Mouse (Mus musculus) macrophage (primary cell): ENCODE measurements around the gene Adgrl2. TPM values are rescaled to one million over a fixed set of nuclear protein-coding genes. Genes with fewer than 3 reads are reported as not detected.

ENCODE experiments used
- H3K27ac ChIP-seq: fragments of 350-480 bp; formaldehyde crosslinking; 2 replicates; pipeline ENCODE4 v1.9.0; 2021
- H3K36me3 ChIP-seq: fragments of 350-480 bp; formaldehyde crosslinking; 2 replicates; pipeline ENCODE4 v1.9.0; 2021; ENCODE audit errors: inconsistent target
- H3K4me3 ChIP-seq: fragments of 350-480 bp; formaldehyde crosslinking; 2 replicates; pipeline ENCODE4 v1.9.0; 2021; ENCODE audit errors: inconsistent target
- H3K79me2 ChIP-seq: fragments of 350-480 bp; formaldehyde crosslinking; 2 replicates; pipeline ENCODE4 v1.9.0; 2021; ENCODE audit errors: inconsistent target
- WGBS: methylation state at CpG from one replicate; pipeline ENCODE4 v1.1.7; 2026; ENCODE audit warnings: inconsistent platforms; ENCODE audit not compliant: missing documents; 5-methylcytosine and 5-hydroxymethylcytosine counted together
- polyA plus RNA-seq: library from polyadenylated mRNA; stranded (reverse); fragments of 250-400 nt; gene quantifications from 3 replicates; pipeline ENCODE4 v1.2.4, GENCODE M21; 2018; ENCODE audit warnings: inconsistent platforms

The Adgrl2 gene
- polyA plus RNA-seq, 1 experiment from 2014 or later = 26.0 TPM

DNA sequence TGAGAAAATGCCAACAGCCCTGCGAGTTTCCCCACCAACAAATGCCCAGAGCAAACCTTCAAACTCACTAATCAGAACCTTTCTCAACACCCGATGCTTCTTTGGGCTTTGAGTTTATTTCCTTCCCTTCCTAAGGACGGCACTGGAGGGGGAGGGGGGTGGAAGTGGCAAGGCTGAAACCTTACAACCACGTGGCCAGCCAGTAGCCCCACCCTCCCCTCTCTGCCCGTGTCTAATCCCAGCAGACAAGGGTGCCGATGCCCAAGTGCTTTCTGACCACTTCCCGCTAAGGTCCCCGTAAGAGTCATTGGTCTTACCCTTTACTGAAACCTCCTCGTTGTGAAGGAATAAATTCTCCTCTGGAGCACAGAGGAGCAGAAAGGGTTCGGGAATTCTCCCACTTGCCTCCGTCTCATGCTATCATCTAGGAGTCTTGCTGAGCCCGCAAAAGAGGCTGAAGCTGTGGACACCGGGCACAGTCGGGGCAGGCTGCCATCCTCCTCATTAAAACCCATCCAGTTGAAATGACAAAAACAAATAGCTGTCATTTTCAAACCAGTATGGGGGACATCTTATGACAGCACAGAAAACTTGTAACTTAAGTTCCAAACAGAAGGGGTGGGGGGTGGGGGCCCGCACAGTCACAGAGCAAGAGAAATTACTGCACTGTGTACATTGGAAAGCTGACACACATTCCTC, 30.9 kb downstream of the Adgrl2 start:
- WGBS = 18% methylated on average over 15 of the region's 15 CpGs
- Histone ChIP-seq H3K36me3 (no peaks in the 10 kb centered on the region), H3K4me3 (peak overlapping the region; percentile 32), H3K27ac (peak overlapping the region; percentile 73), H3K79me2 (peaks cover 30% of the 10 kb centered on the region; the same call in 1 of the 2 replicates)

DNA sequence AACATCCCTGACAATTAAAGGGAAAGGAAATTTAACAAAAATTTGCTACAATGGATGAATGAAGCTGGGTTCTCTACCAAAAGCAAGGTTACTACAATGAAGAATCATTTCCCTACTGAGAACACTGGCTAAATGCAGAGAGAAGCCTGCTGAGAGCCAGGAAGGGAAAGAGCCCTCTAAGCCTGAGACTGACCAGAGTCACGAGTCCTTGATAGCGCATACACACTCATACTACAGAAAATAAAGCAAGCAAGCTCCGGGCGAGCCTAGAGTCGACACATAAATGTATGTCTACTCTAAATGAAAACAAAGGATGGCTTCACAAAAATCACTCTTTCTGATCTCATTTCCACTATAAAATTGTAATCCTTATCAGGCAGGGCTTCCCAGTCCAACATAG, 31.6 kb downstream of the Adgrl2 start:
- peaks cover 25% of the 10 kb centered on the region; the same call in 1 of the 2 replicates for H3K79me2 ChIP-seq
- H3K36me3 ChIP-seq = no peaks in the 10 kb centered on the region
- peak overlapping the region; percentile 73 for H3K27ac ChIP-seq
- H3K4me3 ChIP-seq = peak overlapping the region; percentile 32
- WGBS = 83% methylated on average over 4 of the region's 5 CpGs

DNA sequence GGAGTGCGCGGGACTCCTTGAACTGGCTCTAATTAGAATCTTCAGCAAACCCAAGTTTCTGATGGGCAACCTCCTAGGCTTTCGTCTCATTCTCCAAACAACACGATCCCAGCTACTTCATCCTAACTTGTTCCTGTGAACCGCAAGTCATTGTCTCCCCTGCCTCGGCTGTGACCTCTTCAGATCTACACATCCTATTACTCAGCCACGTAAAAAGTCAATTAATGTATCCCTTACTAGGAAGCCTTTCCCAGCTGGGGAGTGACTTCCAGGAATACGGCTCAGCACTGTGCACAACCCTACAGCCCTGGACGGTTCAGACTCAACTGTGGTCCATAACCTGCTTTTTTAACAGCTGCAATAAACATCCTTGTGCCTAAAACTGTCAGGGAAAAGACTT, 32.2 kb downstream of the Adgrl2 start:
- H3K79me2 ChIP-seq = peaks cover 25% of the 10 kb centered on the region; the same call in 1 of the 2 replicates
- H3K4me3 ChIP-seq = no peak overlapping the region
- H3K36me3 ChIP-seq = no peaks in the 10 kb centered on the region
- H3K27ac ChIP-seq = no peak overlapping the region
- whole genome bisulfite sequencing = 97% methylated on average over 9 of the region's 9 CpGs

DNA sequence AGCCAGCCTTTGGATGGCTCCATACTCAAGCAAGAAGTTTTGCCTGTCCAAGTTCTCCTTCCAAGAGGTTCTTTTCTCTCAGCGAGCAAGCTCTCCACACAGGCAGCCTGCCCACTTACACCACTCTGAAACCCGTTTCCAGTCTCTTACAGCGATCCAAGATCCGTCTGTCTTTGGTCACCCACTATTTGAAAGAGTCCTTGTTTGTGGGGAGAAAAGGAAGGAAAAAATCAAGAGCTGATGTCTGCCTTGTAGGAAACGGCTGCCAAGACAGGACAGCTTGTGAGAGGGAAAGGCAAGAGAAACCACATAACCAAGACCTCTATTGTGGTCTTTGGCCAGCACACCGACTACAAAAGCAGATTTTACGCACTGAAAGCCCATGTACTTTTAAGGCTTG, 33.5 kb downstream of the Adgrl2 start:
- WGBS = 37% methylated on average over 7 of the region's 7 CpGs
- H3K79me2 ChIP-seq = peaks cover 25% of the 10 kb centered on the region; the same call in 1 of the 2 replicates
- no peaks in the 10 kb centered on the region for H3K36me3 ChIP-seq
- H3K4me3 ChIP-seq = no peak overlapping the region
- no peak overlapping the region for H3K27ac ChIP-seq

DNA sequence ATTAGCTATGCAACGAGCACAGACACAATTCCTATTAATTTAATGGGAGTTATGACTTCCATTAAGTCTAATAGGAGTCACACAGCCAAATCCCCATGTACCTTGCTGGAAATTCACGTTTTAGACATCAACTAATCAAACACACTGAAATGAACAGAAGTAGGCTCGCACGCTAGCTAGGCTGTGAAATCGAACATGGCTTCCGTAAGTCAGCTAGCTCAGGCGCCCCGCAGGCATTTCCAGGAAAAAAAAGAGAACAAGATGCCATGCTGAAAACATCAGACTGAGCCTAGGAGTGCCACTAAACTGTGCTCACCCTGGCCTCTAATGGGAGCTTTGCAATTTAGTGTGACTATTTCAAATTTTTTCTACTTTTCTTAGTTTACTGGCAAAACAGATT, 40.6 kb downstream of the Adgrl2 start:
- H3K4me3 ChIP-seq = no peak overlapping the region
- no peaks in the 10 kb centered on the region for H3K79me2 ChIP-seq
- H3K27ac ChIP-seq = no peak overlapping the region
- no peaks in the 10 kb centered on the region for H3K36me3 ChIP-seq
- 96% methylated on average over 8 of the region's 8 CpGs for WGBS

DNA sequence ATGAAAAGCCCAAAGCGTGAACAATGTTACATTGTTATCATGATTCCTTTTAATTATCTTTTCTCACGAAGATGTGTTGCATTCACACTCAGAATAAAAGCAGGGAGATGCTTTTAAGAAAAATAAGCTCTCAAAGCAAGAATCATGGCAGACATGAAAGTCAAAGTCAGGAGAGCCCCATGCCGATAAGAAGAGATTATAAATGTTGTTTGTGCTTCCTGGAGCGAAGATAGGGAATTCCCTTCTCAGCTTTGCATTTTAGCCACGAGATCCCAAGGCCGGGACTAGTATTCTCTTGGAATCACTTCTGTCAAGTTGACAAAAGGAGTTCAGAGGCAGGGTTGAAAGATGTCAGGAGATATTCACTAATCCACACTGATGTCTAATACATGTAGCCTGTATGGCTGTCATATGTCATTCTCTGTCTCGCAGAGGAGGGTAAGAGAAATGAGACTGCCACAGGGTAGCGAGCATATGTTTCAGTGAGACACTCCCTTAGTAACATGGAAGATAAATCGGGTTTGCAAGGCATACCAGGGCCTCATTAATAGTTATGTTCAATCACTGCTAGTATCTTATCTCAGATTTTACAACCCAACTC, 42.5 kb downstream of the Adgrl2 start:
- Histone ChIP-seq H3K36me3 (no peaks in the 10 kb centered on the region), H3K79me2 (no peaks in the 10 kb centered on the region), H3K27ac (no peak overlapping the region), H3K4me3 (no peak overlapping the region)
- 97% methylated on average over 9 of the region's 9 CpGs for WGBS

DNA sequence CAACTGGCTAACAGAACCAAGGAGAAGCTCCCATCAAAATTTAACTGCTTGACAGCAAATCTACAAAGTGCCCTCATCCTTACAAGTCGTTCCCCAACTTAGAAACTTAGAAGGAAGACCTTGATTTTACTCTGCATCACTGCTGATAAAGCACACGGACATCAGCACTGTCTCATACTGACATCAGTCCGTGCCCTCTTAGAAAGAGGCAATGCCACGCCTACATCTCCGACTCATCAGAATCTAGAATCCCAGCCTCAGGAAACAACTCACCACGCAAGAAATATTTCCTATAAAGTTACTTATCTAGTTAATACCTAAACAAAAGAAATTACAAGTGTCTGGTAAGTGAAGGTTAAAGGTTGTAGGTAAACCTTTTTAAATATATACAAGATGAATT, 43.1 kb downstream of the Adgrl2 start:
- 91% methylated on average over 6 of the region's 6 CpGs for WGBS
- no peak overlapping the region for H3K27ac ChIP-seq
- H3K79me2 ChIP-seq = no peaks in the 10 kb centered on the region
- no peak overlapping the region for H3K4me3 ChIP-seq
- H3K36me3 ChIP-seq = no peaks in the 10 kb centered on the region

DNA sequence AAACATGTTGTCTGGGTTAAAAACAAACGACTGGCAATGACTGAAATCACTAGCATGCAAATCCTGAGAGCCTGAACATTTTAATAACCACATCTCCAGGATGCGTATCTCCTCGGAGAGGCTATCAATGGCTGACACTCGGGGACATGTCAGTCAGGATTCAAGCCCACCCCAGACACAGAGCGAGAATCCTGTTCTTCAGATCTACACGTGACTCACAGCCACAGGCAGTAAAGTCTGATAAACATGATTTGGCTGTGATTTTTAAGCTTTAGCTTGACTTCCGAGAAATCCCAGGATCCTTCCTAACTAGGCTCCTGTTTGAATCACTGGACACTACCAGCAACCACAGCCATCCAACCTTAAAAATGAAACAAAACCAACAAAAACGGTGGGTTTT, 44.8 kb downstream of the Adgrl2 start:
- no peaks in the 10 kb centered on the region for H3K36me3 ChIP-seq
- H3K79me2 ChIP-seq = no peaks in the 10 kb centered on the region
- H3K27ac ChIP-seq = no peak overlapping the region
- H3K4me3 ChIP-seq = no peak overlapping the region
- 92% methylated on average over 8 of the region's 8 CpGs for WGBS

DNA sequence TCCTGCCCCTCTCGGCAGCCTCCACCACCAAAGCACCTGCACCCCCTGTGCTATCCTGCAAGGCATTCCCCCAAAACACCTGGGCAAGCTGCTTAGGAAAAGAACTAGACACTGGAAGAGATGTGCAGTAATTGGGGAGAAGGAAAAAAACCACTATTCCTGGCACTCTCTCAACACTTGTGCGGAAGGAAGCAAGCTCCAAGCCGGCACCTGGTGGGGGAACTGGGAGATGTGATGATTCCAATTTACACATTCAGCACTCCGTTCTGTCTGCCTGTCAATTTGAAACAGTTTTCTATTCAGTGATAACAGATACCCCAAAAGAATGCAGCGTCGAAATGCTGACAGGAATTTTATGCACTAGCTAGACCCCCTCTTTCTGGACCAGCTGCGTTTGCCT, 50.9 kb downstream of the Adgrl2 start:
- H3K36me3 ChIP-seq = no peaks in the 10 kb centered on the region
- WGBS = 89% methylated on average over 7 of the region's 7 CpGs
- no peak overlapping the region for H3K4me3 ChIP-seq
- H3K79me2 ChIP-seq = peaks cover 6% of the 10 kb centered on the region; the same call in 1 of the 2 replicates
- H3K27ac ChIP-seq = no peak overlapping the region

DNA sequence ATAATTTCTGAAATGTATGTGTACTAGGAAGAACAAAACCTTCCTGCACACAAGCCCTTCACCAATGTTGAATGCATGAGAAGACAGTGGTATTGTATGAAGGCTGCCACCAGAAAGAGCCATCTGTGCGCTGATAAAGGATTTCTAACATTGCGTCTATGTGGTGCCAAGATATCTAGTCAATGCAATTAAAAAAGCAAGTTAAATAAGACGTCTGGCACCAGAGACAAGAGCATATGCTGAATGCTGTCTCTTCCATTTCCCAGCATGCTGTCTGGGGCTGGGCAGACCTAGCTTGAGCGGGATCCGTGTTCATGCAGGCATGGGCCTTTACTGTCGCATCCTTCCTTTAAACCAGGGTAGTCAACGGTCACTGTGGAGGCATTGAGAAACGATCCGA, 55.3 kb downstream of the Adgrl2 start:
- no peaks in the 10 kb centered on the region for H3K36me3 ChIP-seq
- H3K4me3 ChIP-seq = no peak overlapping the region
- 95% methylated on average over 7 of the region's 9 CpGs for WGBS
- H3K79me2 ChIP-seq = peaks cover 16% of the 10 kb centered on the region; the same call in 1 of the 2 replicates
- H3K27ac ChIP-seq = no peak overlapping the region

DNA sequence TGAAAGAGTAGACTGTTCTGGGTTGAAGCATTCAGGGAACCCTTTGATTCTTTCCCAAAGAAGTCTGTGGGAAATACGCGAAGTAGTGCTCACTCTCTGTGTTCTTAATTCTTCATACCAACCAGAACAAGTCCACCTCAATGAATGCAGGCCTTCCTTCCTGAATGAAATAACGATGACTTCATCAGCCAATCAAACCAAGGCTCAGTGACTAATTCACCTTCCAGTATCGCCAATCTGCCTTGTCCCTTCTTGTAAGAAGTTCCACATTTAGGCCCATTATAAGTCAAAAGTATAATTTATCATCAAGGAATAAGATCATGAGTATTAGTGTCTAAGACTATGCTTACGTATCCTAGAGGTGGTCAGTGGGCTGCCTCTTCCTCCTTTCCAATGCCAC, 56.1 kb downstream of the Adgrl2 start:
- 79% methylated on average over 4 of the region's 5 CpGs for WGBS

DNA sequence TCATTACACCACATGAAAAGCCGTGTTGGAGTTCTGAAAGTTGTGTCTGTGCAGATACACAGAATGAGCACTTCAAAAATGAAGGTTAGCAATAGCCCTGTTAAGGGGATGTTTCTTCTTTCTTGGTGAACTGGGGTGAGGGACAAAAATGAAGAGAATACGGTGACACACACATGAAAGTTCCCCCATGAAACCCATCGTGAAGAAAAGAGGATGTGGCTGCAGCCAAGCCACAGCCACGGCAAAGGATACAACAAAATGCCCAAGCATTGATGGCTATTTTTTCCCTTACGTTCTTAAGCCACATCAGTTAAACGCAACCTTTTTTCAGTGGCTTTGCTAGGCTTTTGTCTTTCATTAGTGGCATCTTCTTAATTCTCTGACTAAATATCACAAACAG, 57.2 kb downstream of the Adgrl2 start:
- WGBS = 2% methylated on average over 6 of the region's 6 CpGs

More for the DNA sequence above, 56.1 kb downstream of the Adgrl2 start:
- H3K4me3 ChIP-seq = no peak overlapping the region
- peaks cover 12% of the 10 kb centered on the region; the same call in 1 of the 2 replicates for H3K79me2 ChIP-seq
- no peaks in the 10 kb centered on the region for H3K36me3 ChIP-seq
- peak overlapping the region; percentile 29; the same call in 1 of the 2 replicates for H3K27ac ChIP-seq

DNA sequence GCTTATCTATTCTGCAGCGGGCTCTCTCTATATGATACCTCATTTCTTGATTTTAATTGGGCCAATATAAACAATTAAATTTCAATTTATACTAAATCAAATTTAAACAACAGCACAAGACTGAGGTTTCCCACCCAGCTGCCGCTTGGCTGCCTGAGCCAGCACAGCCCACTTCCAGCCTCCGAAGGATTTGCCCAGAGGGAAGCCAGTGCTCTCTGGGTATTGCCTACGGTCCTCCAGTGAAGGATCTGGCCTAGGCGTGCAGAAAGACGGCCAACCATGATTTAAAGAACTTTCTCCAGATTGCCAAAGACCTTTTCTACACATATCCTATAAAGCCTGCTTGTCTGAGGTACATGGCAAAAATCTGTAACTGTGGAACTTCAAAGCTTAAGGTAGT, 59.4 kb downstream of the Adgrl2 start:
- 97% methylated on average over 6 of the region's 6 CpGs for WGBS
- Histone ChIP-seq H3K4me3 (no peak overlapping the region), H3K79me2 (peaks cover 10% of the 10 kb centered on the region; the same call in 1 of the 2 replicates), H3K27ac (no peak overlapping the region), H3K36me3 (no peaks in the 10 kb centered on the region)

More for the DNA sequence above, 57.2 kb downstream of the Adgrl2 start:
- Histone ChIP-seq H3K27ac (peak overlapping the region; percentile 15), H3K36me3 (no peaks in the 10 kb centered on the region), H3K79me2 (peaks cover 10% of the 10 kb centered on the region; the same call in 1 of the 2 replicates), H3K4me3 (no peak overlapping the region)

DNA sequence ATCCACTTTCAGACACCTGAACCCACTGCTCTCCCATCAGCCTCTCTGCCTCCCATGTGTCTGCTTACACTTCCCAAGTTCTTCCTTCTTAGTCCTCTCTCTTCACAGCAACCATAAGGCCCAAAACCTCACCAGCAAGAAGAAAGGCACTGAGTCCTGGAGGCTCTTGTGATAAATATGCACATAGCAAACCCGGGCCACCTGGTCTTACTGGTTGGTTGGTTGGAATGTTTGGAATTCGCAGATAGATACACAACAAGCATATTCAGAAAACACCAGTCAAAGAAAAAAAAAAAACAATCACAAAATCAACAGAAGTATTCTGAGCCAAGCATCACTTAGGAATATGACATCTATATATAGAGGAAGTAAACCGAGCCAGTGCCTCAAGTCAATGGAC, 64.0 kb downstream of the Adgrl2 start:
- 81% methylated on average over 3 of the region's 3 CpGs for WGBS
- Histone ChIP-seq H3K27ac (no peak overlapping the region), H3K4me3 (no peak overlapping the region), H3K36me3 (no peaks in the 10 kb centered on the region), H3K79me2 (0 out of 2 replicates have a peak, but pooled peaks cover 3% of the 10 kb centered on the region)

DNA sequence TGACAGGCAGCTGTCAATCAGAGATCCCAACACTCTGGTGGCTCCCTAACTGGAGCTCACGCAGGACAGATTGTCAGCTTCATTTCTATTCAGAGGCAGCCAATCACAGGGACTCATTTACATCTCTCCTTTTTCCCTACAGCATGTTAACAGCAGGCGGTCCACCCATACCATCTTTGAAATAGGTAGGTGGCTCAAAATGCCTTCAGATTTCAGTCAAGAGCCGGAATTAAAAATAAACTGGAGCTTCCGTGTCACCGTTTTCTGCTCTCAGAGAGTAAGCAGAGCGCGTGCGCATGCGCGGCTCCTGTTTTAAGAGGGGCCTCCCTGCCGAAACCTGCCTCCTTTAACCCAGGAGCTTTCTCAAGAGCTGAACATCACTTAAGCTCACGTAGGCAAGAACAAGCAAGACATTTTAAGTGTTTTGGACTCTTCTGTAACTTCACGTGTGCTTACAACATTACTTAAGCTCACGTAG, 67.7 kb downstream of the Adgrl2 start:
- Histone ChIP-seq H3K36me3 (no peaks in the 10 kb centered on the region), H3K4me3 (no peak overlapping the region), H3K79me2 (0 out of 2 replicates have a peak, but pooled peaks cover 3% of the 10 kb centered on the region), H3K27ac (no peak overlapping the region)
- 97% methylated on average over 14 of the region's 14 CpGs for whole genome bisulfite sequencing
